In genomic region chr12:52500915-52501833, GRCm38 (mm10) we compare ENCODE assay signal across 10 mouse cellular contexts. TPM values are rescaled to one million over a fixed set of nuclear protein-coding genes. Genes with fewer than 3 reads are reported as not detected.
DNase-seq lines count a peak whose midpoint lies in the region; ATAC-seq lines count a peak whose summit lies in the region.
"Had no signal": no experiment of that assay in that cellular context is flagged by ENCODE, and none has a peak within 500 bp of the region (broad histone marks: within the 10 kb centered on the region; RNA-seq: fewer than 3 reads in every experiment).

No protein-coding gene starts in this region.

- H3K27me3 ChIP-seq in midbrain, embryonic 14.5 days (ENCODE audit: control insufficient read depth, insufficient read depth, low read length): no peaks in the 10 kb centered on the region
- no peaks in the 10 kb centered on the region for H3K27me3 ChIP-seq in midbrain, embryonic 13.5 days
- H3K27me3 ChIP-seq in neural tube, embryonic 15.5 days (replicated peaks): no peaks in the 10 kb centered on the region

- no peak overlapping the region for H3K4me2 ChIP-seq in midbrain, embryonic 14.5 days (ENCODE audit: low read length)
- no peak overlapping the region for H3K4me2 ChIP-seq in midbrain, embryonic 13.5 days (replicated peaks)
- no peak overlapping the region for H3K4me2 ChIP-seq in neural tube, embryonic 15.5 days

- H3K36me3 ChIP-seq in midbrain, embryonic 14.5 days (ENCODE audit: control insufficient read depth, insufficient read depth, low read length): no peaks in the 10 kb centered on the region
- H3K36me3 ChIP-seq in midbrain, embryonic 13.5 days: no peaks in the 10 kb centered on the region
- no peaks in the 10 kb centered on the region for H3K36me3 ChIP-seq in neural tube, embryonic 15.5 days
- H3K36me3 ChIP-seq: G1E had no signal

- H3K4me1 ChIP-seq in midbrain, embryonic 14.5 days (ENCODE audit: control insufficient read depth, insufficient read depth, low read length): peaks cover 17% of the 10 kb centered on the region
- H3K4me1 ChIP-seq in midbrain, embryonic 13.5 days (replicated peaks): peaks cover 20% of the 10 kb centered on the region
- peaks cover 12% of the 10 kb centered on the region for H3K4me1 ChIP-seq in neural tube, embryonic 15.5 days

- no peak overlapping the region for H3K9ac ChIP-seq in midbrain, embryonic 14.5 days (replicated peaks; ENCODE audit: low read length)
- no peak overlapping the region for H3K9ac ChIP-seq in midbrain, embryonic 13.5 days (replicated peaks)
- H3K9ac ChIP-seq in neural tube, embryonic 15.5 days (replicated peaks): no peak overlapping the region

- no peak overlapping the region for H3K4me3 ChIP-seq in midbrain, embryonic 14.5 days (replicated peaks; ENCODE audit: low read depth, low read length)
- H3K4me3 ChIP-seq in midbrain, embryonic 13.5 days (replicated peaks): no peak overlapping the region
- H3K4me3 ChIP-seq in neural tube, embryonic 15.5 days (replicated peaks): no peak overlapping the region

- H3K27ac ChIP-seq in midbrain, embryonic 14.5 days (replicated peaks; ENCODE audit: low read depth, low read length): no peak overlapping the region
- no peak overlapping the region for H3K27ac ChIP-seq in midbrain, embryonic 13.5 days
- H3K27ac ChIP-seq in neural tube, embryonic 15.5 days (replicated peaks): no peak overlapping the region
- H3K27ac ChIP-seq: macrophage had no signal

- peak; percentile 35 for DNase-seq in embryo, embryonic 10 days (ENCODE audit: low spot score)
- DNase-seq in embryo, embryonic 9.5 days (ENCODE audit: extremely low spot score): no peak
- peak; percentile 31 for DNase-seq in midbrain, embryonic 14.5 days
- peak; percentile 21 for DNase-seq in heart, postnatal 4 days
- DNase-seq in thymus, postnatal 0 days (ENCODE audit: low spot score): peak; percentile 65
- no peak for DNase-seq in cerebellum, postnatal 36 days

- WGBS in midbrain, embryonic 14.5 days: 75% methylated on average over 8 of the region's 8 CpGs
- WGBS in midbrain, embryonic 13.5 days: 78% methylated on average over 8 of the region's 8 CpGs
- 84% methylated on average over 8 of the region's 8 CpGs for WGBS in neural tube, embryonic 15.5 days

- no peaks in the 10 kb centered on the region for H3K9me3 ChIP-seq in midbrain, embryonic 14.5 days (ENCODE audit: control insufficient read depth, low read length)
- no peaks in the 10 kb centered on the region for H3K9me3 ChIP-seq in midbrain, embryonic 13.5 days
- no peaks in the 10 kb centered on the region for H3K9me3 ChIP-seq in neural tube, embryonic 15.5 days (replicated peaks)

- ATAC-seq in midbrain, embryonic 14.5 days (ENCODE audit: low FRiP score, low TSS enrichment): no peak
- no peak for ATAC-seq in midbrain, embryonic 13.5 days
- no peak for ATAC-seq in neural tube, embryonic 15.5 days (ENCODE audit: low FRiP score)

RNA-seq across cellular contexts. Expression of gene Arhgap5, which starts 2.6 kb away (rescaled TPM):
- polyA plus RNA-seq in midbrain, embryonic 14.5 days (2014; fragmentation: Nextera tagmentation; extraction: Ambion mirVana): 42.5 and 46.0 TPM in 2 replicates
- polyA plus RNA-seq in midbrain, embryonic 13.5 days (2015; fragmentation: Nextera tagmentation; extraction: Ambion mirVana): 38.0 and 38.3 TPM in 2 replicates
- 10 to 100 TPM; 81.8 to 84.4 TPM for total RNA-seq in heart, postnatal 4 days (2021)
- polyA plus RNA-seq in thymus, postnatal 0 days (2015; fragmentation: Nextera tagmentation; extraction: Ambion mirVana): 12.9 and 14.6 TPM in 2 replicates
- polyA plus RNA-seq in neural tube, embryonic 15.5 days (2015; fragmentation: Nextera tagmentation; extraction: Ambion mirVana): 30.3 and 32.9 TPM in 2 replicates
- polyA plus RNA-seq: G1E had no signal

Comparison
In these comparisons a context has a peak if more than half of its experiments do, and no peak if none do; other contexts are left out.
1. DNase-seq: peak in embryo, embryonic 10 days (single experiment), midbrain, embryonic 14.5 days (single experiment), heart, postnatal 4 days (single experiment) and thymus, postnatal 0 days (single experiment); none in embryo, embryonic 9.5 days (single experiment) and cerebellum, postnatal 36 days (0 of 2).